Mouse (Mus musculus) kidney, embryonic 14.5 days (tissue): Measurements from ENCODE around the gene Efemp2. TPM values are rescaled to one million over a fixed set of nuclear protein-coding genes. Genes with fewer than 3 reads are reported as not detected.

Experiments used
- ATAC-seq: fragments of 200-750 bp; cut with Nextera tagmentation; 2 replicates; pipeline ENCODE4 v1.8.0; 2017; ENCODE audit warnings: moderate number of reproducible peaks, mild to moderate bottlenecking, moderate TSS enrichment, moderate library complexity; ENCODE audit not compliant: low FRiP score, low TSS enrichment
- H3K27ac ChIP-seq: fragments of 300-500 bp; sonication (generic); 2 replicates; pipeline ENCODE4 v1.5.1; 2014; ENCODE audit warnings: low read depth, mild to moderate bottlenecking, low read length, moderate library complexity, mixed read lengths
- H3K27me3 ChIP-seq: fragments of 300-500 bp; sonication (generic); 2 replicates; pipeline ENCODE4 v1.6.1; 2014; ENCODE audit warnings: mild to moderate bottlenecking, low read length; ENCODE audit not compliant: control insufficient read depth, insufficient read depth
- H3K36me3 ChIP-seq: fragments of 300-500 bp; sonication (generic); 2 replicates; pipeline ENCODE4 v1.6.1; 2014; ENCODE audit warnings: low read length, mixed read lengths; ENCODE audit not compliant: control insufficient read depth, insufficient read depth
- H3K4me1 ChIP-seq: fragments of 300-500 bp; sonication (generic); 2 replicates; pipeline ENCODE4 v1.6.1; 2014; ENCODE audit warnings: low read length, mixed read lengths; ENCODE audit not compliant: control insufficient read depth, insufficient read depth
- H3K4me2 ChIP-seq: fragments of 300-500 bp; sonication (generic); replicated peaks from 2 replicates; pipeline ENCODE4 v1.6.1; 2014; ENCODE audit warnings: low read depth, mild to moderate bottlenecking, low read length
- H3K4me3 ChIP-seq: fragments of 300-500 bp; sonication (generic); 2 replicates; pipeline ENCODE4 v1.5.1; 2014; ENCODE audit warnings: mild to moderate bottlenecking, low read length
- H3K9ac ChIP-seq: fragments of 300-500 bp; sonication (generic); 2 replicates; pipeline ENCODE4 v1.6.1; 2014; ENCODE audit warnings: low read depth, mild to moderate bottlenecking, low read length, moderate library complexity
- H3K9me3 ChIP-seq: fragments of 300-500 bp; sonication (generic); 2 replicates; pipeline ENCODE4 v1.6.1; 2016; ENCODE audit warnings: low read length; ENCODE audit not compliant: control insufficient read depth
- WGBS: fragments of 180-500 bp; shearing (Covaris S2); extraction: QIAGEN DNeasy Blood & Tissue Kit; methylation state at CpG from one replicate; pipeline ENCODE4 v1.1.7; 2014; 5-methylcytosine and 5-hydroxymethylcytosine counted together
- polyA plus RNA-seq: library from polyadenylated mRNA; unstranded; fragments of >200 nt; fragmentation: Nextera tagmentation; extraction: Ambion mirVana; gene quantifications from 2 replicates; pipeline ENCODE4 v1.2.1, GENCODE M21; 2014

The Efemp2 gene
- polyA plus RNA-seq, 1 experiment from 2014 or later = 139 TPM

GRCm38 (mm10) chr19:5516906-5517505 lies 43.3 kb downstream of the Efemp2 start:
- H3K9ac ChIP-seq = no peak overlapping the region
- no peak overlapping the region for H3K4me2 ChIP-seq
- ATAC-seq = no peak
- WGBS = 79% methylated on average over 8 of the region's 8 CpGs
- H3K27ac ChIP-seq = no peak overlapping the region
- H3K27me3 ChIP-seq = no peaks in the 10 kb centered on the region
- no peaks in the 10 kb centered on the region for H3K9me3 ChIP-seq
- no peaks in the 10 kb centered on the region for H3K36me3 ChIP-seq
- H3K4me3 ChIP-seq = no peak overlapping the region
- no peaks in the 10 kb centered on the region for H3K4me1 ChIP-seq

GRCm38 (mm10) chr19:5518721-5519120 lies 45.0 kb downstream of the Efemp2 start:
- no peaks in the 10 kb centered on the region for H3K4me1 ChIP-seq
- H3K27ac ChIP-seq = no peak overlapping the region
- H3K27me3 ChIP-seq = no peaks in the 10 kb centered on the region
- no peak for ATAC-seq
- 88% methylated on average over 3 of the region's 3 CpGs for WGBS
- H3K9ac ChIP-seq = no peak overlapping the region
- H3K36me3 ChIP-seq = no peaks in the 10 kb centered on the region
- H3K4me2 ChIP-seq = no peak overlapping the region
- no peak overlapping the region for H3K4me3 ChIP-seq
- no peaks in the 10 kb centered on the region for H3K9me3 ChIP-seq

GRCm38 (mm10) chr19:5525204-5525603 lies 51.5 kb downstream of the Efemp2 start:
- ATAC-seq = no peak

GRCm38 (mm10) chr19:5529325-5530137 lies 55.8 kb downstream of the Efemp2 start:
- ATAC-seq = peak; percentile 97
- Histone ChIP-seq H3K36me3 (no peaks in the 10 kb centered on the region), H3K9me3 (no peaks in the 10 kb centered on the region), H3K4me1 (0 out of 2 replicates have a peak, but pooled peaks cover 3% of the 10 kb centered on the region), H3K4me3 (peak overlapping the region; percentile 12; the same call in 1 of the 2 replicates), H3K27ac (peak overlapping the region; percentile 84), H3K9ac (no peak overlapping the region), H3K4me2 (peak overlapping the region; percentile 42), H3K27me3 (no peaks in the 10 kb centered on the region)
- WGBS = 13% methylated on average over 20 of the region's 20 CpGs

More at GRCm38 (mm10) chr19:5525204-5525603, 51.5 kb downstream of the Efemp2 start:
- H3K9me3 ChIP-seq = no peaks in the 10 kb centered on the region
- 67% methylated on average over 5 of the region's 5 CpGs for WGBS
- H3K36me3 ChIP-seq = no peaks in the 10 kb centered on the region
- 0 out of 2 replicates have a peak, but pooled peaks cover 3% of the 10 kb centered on the region for H3K4me1 ChIP-seq
- no peak overlapping the region for H3K4me3 ChIP-seq
- H3K27me3 ChIP-seq = no peaks in the 10 kb centered on the region
- H3K4me2 ChIP-seq = no peak overlapping the region
- no peak overlapping the region for H3K27ac ChIP-seq
- no peak overlapping the region for H3K9ac ChIP-seq

GRCm38 (mm10) chr19:5530138-5530524 lies 56.4 kb downstream of the Efemp2 start:
- Histone ChIP-seq H3K27ac (no peak overlapping the region; the same call in 1 of the 2 replicates), H3K4me3 (no peak overlapping the region), H3K4me1 (0 out of 2 replicates have a peak, but pooled peaks cover 3% of the 10 kb centered on the region), H3K9me3 (no peaks in the 10 kb centered on the region), H3K36me3 (no peaks in the 10 kb centered on the region), H3K9ac (no peak overlapping the region), H3K4me2 (no peak overlapping the region), H3K27me3 (no peaks in the 10 kb centered on the region)
- ATAC-seq = no peak
- 64% methylated on average over 7 of the region's 7 CpGs for WGBS

Other genes with a start within 250 kb of the Efemp2 start
- gene Pacs1, start 200.8 kb upstream of the Efemp2 start, polyA plus RNA-seq = 17.6 and 30.4 TPM in 2 replicates
- gene Sf3b2, start 178.5 kb upstream of the Efemp2 start, polyA plus RNA-seq = 293 and 384 TPM in 2 replicates
- gene Gal3st3, start 175.6 kb upstream of the Efemp2 start, polyA plus RNA-seq = 2.9 and 4.4 TPM in 2 replicates
- gene Catsper1, start 138.2 kb upstream of the Efemp2 start, polyA plus RNA-seq = not detected in 2 replicates
- gene Cst6, start 124.4 kb upstream of the Efemp2 start, polyA plus RNA-seq = 1.3 TPM in 1 of 2 replicates, not detected in the other
- gene Eif1ad, start 107.2 kb upstream of the Efemp2 start, polyA plus RNA-seq = 49.9 and 57.1 TPM in 2 replicates
- 527 and 609 TPM in 2 replicates for gene Banf1, start 106.8 kb upstream of the Efemp2 start, polyA plus RNA-seq
- gene Sart1, start 85.3 kb upstream of the Efemp2 start, polyA plus RNA-seq = 74.2 and 80.6 TPM in 2 replicates
- gene Tsga10ip, start 71.4 kb upstream of the Efemp2 start, polyA plus RNA-seq = 0.16 and 0.35 TPM in 2 replicates
- gene Drap1, start 49.0 kb upstream of the Efemp2 start, polyA plus RNA-seq = 191 and 248 TPM in 2 replicates
- gene AI837181, start 48.8 kb upstream of the Efemp2 start, polyA plus RNA-seq = 39.0 and 40.8 TPM in 2 replicates
- gene Fosl1, start 26.4 kb upstream of the Efemp2 start, polyA plus RNA-seq = not detected in 2 replicates
- 8.5 and 11.3 TPM in 2 replicates for gene Ccdc85b, start 16.1 kb upstream of the Efemp2 start, polyA plus RNA-seq
- gene Fibp, start 13.3 kb upstream of the Efemp2 start, polyA plus RNA-seq = 122 and 125 TPM in 2 replicates
- gene Ctsw, start 5.4 kb upstream of the Efemp2 start, polyA plus RNA-seq = 0.54 TPM in 2 replicates
- 36.2 and 42.2 TPM in 2 replicates for gene Mus81, start 14.4 kb downstream of the Efemp2 start, polyA plus RNA-seq
- 3,114 and 3,144 TPM in 2 replicates for gene Cfl1, start 16.5 kb downstream of the Efemp2 start, polyA plus RNA-seq
- gene 1700020D05Rik, start 29.8 kb downstream of the Efemp2 start, polyA plus RNA-seq = 0.19 TPM in 1 of 2 replicates, not detected in the other
- gene Snx32, start 36.6 kb downstream of the Efemp2 start, polyA plus RNA-seq = 5.7 and 6.5 TPM in 2 replicates
- gene Ovol1, start 86.7 kb downstream of the Efemp2 start, polyA plus RNA-seq = 11.1 and 11.8 TPM in 2 replicates
- 7.6 and 9.2 TPM in 2 replicates for gene Ap5b1, start 94.1 kb downstream of the Efemp2 start, polyA plus RNA-seq
- 159 and 182 TPM in 2 replicates for gene Rnaseh2c, start 127.9 kb downstream of the Efemp2 start, polyA plus RNA-seq
- gene Kat5, start 136.3 kb downstream of the Efemp2 start, polyA plus RNA-seq = 31.5 and 36.0 TPM in 2 replicates
- gene Rela, start 163.5 kb downstream of the Efemp2 start, polyA plus RNA-seq = 42.4 and 49.8 TPM in 2 replicates
- gene Sipa1, start 189.8 kb downstream of the Efemp2 start, polyA plus RNA-seq = 17.4 and 26.8 TPM in 2 replicates
- gene Map3k11, start 214.8 kb downstream of the Efemp2 start, polyA plus RNA-seq = 26.8 and 33.6 TPM in 2 replicates
- 31.2 and 35.4 TPM in 2 replicates for gene Pcnx3, start 215.0 kb downstream of the Efemp2 start, polyA plus RNA-seq
- gene Kcnk7, start 230.4 kb downstream of the Efemp2 start, polyA plus RNA-seq = 0.39 and 0.42 TPM in 2 replicates